Mouse (Mus musculus): ENCODE data around the gene Egf.

DNA sequence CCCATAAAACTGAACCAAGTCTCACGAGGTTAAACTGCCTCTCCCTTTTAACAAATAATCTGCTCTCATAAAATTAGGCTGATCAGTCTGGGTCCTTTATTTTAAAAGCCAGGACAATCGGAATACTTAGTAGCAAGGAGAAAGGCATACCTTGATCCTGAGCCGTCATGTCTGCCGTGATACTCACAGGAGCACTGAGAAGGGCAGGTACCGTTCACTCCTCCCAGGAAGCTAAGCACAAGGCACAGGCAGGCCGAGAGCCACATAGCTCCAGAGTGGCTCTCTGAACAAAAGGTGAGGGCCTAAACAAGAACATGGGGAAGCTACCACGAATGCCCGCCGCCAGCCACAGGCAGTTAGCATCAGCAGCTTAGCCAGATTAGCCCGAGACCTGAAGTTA lies 48.6 kb upstream of the Egf start, which contains the start of gene Lrit3:
- TF ChIP-seq POLR2A (IDR thresholded peaks at IDR 0.05; ENCODE audit: control insufficient read depth, extremely low read depth, insufficient read depth, low read length, poor library complexity) = no peak
- no peak for TF ChIP-seq CTCF (IDR thresholded peaks at IDR 0.05; ENCODE audit: borderline replicate concordance, control insufficient read depth, extremely low read depth, insufficient read depth, low read length, poor library complexity)
